Mouse (Mus musculus) cerebellum, postnatal 10 days (tissue): ENCODE data around the gene Snx10.
A peak's percentile ranks its signal among the peaks of the same experiment; 100 is the strongest.
"Not testable (repeated sequence)": the region's sequence is repeated elsewhere in the genome, so short reads cannot be mapped to it uniquely, and the experiment has no call there.

Experiments
- DNase-seq, 2 experiments: peaks; one replicate each; pipeline ENCODE4 v3.0.0; 2021; ENCODE audit warnings: mixed read lengths in 2 of 2

The Snx10 gene

DNA sequence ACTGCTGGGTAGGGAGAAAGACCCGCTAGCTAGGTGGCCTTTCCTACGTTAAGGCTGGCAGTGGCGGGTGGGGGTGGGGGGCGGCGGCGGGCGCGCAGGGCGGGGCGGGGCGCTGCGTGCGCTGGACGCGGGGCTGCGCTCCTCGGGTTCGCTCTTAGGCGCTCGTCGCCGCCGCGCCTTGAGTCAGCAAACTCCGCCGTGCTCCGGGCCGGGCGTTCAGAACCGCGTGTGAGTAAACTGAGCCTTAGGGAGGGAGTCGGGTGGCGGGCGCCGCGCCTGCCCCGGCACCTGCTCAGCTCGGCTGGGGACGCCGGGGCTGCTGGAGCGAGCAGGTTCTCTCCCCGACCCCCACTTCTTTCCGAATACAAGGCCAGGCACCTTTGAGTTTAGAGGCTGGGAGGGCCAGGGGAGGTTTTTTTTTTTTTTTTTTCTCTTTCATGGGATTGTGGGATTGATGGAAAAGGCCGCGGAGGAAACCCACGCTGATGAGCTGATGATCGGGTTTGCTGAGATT is at the start of gene Snx10:
TSS of gene Snx10 (plus strand) at position 95 of the 514 bp plus-strand sequence.
- DNase-seq: peak; percentile 70 to 74

DNA sequence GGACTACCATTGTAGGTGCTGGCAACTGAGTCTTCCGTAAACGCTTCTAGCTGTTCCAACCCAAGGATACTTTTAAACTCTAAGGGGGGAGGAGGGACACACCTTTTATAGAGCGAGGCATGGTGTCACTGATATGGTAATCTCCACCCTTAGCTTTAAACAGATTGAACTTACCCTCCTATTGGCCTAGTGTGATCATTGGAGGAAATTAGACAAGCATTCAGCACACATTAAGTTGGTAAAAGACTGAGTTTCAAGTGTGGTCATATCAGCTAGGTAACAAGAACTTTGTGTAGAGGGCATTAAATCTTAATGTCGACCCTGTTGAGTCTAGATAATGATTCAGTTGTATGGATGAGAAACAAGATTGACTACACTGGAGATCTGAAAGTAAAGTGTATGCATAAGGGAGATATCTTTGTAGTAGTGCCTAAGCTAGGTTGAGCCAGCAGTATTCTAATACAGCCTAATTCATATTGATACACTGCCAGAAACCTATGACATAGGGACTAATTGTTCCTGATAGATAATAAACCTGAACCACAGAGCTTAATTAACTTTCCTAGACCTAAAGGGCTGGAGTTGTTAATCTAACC is 44.5 kb upstream of the Snx10 start:
- DNase-seq: no peak

DNA sequence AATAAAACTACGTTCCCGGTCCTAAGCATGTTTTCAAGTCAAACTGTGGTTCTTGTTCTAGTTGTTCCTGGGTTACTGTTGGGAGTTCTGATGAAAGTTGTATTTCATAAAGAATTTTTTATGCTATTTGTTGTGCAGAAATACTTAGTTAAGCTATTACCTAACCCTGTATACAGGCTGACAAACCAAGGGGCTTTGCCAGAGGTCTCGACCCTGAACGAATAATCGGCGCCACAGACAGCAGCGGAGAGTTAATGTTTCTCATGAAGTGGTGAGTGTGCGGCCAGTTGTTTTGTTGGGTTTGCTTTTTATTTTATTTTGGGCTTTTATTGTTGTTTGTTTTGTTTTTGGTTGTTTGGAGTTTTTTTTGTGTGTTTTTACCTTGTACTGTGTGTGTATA is 42.2 kb upstream of the Snx10 start:
- no peak for DNase-seq

DNA sequence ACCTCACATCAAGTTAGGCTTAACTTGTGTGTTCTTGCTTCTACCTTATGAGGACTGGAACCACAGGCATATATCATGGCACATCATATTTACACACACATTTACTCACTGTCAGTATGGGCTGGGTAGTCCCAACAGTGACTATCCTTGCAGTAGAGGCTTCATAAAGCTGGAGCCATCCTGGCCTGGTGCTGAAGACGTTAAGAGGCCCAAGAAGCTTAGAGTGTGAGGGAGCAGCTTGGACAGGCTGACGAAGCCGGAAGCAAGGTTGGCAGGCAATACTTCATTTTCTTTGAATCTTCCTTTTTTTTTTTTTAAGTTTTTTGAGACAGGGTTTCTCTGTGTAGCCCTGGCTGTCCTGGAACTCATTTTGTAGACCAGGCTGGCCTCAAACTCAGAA is 39.8 kb upstream of the Snx10 start:
- DNase-seq: no peak

DNA sequence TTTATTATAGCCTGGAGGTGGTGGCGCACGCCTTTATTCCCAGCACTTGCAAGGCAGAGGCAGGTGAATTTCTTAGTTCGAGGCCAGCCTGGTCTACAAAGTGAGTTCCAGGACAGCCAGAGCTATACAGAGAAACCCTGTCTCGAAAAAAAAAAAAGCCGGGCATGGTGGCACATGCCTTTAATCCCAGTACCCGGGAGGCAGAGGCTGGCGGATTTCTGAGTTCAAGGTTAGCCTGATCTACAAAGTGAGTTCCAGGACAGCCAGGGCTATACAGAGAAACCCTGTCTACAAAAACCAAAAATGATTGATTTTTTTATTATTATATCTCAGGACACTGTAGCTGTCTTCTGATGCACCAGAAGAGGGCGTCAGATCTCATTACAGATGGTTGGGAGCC is 39.1 kb upstream of the Snx10 start:
- DNase-seq: not testable (repeated sequence)

DNA sequence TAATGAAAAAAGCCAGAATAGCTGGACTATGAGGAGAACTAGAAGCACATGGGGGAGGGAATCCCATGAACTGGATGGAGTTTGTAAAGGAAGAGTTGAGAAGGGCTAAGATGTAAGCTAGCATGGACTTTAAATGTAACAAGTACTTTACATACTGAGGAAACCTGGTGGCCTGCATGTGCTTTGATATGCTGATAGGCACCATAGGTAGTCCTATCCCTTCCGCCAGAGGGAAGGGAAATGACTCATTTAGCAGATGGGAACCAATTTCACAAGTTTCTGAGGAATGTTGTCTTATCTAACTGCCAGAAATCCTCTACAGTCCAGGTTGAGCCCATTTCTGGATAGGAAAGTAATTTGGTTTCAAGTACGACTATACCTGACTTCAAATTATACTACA is 38.1 kb upstream of the Snx10 start:
- DNase-seq: no peak

DNA sequence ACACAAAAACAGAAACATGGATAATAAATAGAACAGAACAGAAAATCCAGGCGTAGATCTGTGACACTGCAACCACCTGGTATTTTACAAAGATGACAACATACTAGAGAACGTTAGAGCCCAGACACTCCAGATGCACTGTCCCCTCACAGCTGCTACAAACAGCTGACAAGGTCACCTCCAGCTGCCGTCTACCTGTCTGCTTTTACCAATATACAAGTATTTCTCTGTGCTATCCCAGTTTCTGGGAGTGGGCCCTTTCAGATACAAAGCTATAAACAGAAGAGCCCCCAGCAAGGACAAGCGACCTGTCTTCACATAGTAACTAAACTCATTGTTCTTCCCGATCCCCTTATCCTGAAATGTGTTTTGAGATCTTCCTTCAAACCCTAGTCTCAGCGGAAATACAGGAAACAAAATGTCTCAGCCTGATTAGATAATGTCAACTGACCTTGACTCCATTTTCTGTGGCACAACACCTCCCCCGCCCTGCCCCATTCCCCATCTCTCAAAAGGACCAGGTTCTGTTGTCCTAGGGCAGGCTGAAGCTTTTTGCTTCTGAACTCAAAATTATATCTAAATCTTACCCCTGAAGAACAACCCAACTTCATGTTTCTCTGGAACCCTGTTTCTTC is 37.5 kb upstream of the Snx10 start:
- no peak for DNase-seq

DNA sequence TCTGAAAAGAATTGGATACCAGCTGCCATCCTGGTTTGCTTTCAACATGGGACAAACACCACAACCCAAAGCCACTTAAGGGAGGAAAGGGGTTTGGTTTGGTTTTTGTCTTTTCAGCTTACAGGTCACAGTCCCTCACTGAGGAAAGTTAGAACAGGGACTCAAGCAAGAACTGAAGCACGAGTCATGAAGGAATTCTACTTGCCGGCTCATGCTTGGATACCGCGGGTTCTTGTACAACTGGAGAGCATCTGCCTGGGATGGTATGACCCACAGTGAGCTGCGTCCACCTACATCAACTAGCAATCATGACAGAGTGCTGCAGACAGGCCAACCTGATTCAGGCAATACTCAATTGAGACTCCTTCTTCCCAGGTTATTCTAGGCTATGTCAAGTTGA is 37.0 kb upstream of the Snx10 start:
- DNase-seq: no peak

DNA sequence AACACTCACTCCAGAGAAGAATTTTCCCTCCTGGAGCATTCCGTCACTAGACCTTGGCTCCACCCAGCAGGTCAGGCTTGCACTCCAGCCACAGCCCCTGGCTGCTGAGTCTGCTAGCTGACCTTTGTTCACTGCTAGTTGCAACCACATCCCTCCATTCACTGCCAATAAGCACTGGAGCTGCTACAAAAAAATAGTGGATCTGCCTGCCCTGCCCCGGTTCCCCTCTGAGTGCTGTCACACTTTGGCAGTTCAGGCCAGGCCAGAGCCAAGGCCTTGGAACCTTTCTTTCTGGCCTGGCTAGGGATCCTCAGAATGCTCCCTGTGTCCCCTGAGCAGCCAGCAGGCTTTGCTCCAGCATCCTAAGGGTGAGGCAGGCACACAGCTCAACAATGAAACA is 33.9 kb upstream of the Snx10 start:
- DNase-seq: peak; percentile 68 to 81

DNA sequence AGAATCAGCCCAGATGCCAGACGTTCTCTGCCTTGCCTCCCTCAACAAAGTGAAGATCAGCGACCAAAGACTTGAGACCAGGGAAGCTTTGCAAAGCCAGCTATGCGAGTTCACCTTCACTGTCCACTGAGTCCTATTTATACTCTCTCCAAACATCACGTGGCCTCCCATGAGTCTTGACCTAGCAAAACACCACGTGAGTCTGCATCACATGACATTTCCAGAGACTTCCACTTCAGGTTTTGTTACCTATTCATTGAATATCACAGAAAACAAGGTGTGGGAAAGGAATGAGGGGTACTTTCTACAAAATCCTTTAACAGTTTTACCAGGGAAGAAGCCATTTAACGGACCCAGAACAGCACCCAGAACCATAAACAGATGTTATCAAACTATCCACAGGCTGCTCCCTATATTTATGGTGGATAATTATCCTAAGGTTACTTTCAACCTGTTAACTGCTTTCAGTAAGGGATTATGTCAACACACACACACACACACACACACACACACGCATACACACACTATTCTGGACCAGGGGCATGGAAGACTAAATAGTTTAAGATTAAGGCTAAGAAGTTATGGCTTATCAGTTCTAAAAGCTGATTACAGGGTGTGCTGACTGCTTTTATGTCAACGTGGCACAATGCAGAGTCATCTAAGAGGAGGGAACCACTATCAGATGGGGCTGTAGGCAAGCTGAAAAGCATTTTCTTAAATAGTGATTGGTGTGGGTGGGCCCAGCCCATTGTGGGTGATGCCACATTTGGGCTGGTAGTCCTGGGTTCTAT is 26.2 kb upstream of the Snx10 start:
- no peak for DNase-seq

DNA sequence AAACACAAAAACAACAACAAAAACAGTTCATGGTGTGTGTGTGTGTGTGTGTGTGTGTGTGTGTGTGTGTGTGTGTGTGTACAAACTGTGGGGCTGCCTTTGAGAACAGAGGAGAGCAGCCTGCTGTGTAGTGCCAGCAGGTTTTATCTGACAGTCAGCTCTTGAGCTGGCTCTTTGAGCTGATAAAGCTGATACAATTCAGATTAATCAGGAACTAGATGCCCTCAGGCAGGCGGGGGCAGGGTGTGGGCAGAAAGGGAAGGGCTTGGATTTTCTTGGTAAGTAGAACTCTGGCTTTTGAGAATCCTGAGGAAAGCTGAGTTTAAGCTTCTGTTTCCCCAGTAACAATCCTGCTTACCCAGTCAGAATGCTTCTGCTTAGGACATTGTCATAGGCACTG is 18.0 kb upstream of the Snx10 start:
- no peak for DNase-seq

DNA sequence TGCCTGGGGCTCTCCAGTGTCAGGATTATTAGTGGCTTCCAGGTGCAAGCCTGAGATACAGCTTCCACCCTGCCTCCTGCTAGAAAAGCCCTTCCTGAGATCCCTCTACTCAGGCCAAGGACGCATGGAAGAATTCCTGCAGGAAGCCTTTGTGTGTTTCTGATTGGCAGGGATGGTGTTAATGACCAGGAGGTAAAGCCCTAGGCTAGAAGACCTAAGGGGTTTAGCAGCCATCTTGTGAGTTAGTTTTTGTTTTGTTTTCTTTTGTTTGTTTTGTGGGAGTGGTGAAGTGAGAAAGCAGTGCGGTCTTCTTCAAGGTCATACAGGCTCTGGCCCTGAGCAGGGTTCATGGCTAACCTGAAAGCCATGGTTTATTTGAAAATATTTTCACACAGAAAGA is 16.1 kb upstream of the Snx10 start:
- no peak for DNase-seq

DNA sequence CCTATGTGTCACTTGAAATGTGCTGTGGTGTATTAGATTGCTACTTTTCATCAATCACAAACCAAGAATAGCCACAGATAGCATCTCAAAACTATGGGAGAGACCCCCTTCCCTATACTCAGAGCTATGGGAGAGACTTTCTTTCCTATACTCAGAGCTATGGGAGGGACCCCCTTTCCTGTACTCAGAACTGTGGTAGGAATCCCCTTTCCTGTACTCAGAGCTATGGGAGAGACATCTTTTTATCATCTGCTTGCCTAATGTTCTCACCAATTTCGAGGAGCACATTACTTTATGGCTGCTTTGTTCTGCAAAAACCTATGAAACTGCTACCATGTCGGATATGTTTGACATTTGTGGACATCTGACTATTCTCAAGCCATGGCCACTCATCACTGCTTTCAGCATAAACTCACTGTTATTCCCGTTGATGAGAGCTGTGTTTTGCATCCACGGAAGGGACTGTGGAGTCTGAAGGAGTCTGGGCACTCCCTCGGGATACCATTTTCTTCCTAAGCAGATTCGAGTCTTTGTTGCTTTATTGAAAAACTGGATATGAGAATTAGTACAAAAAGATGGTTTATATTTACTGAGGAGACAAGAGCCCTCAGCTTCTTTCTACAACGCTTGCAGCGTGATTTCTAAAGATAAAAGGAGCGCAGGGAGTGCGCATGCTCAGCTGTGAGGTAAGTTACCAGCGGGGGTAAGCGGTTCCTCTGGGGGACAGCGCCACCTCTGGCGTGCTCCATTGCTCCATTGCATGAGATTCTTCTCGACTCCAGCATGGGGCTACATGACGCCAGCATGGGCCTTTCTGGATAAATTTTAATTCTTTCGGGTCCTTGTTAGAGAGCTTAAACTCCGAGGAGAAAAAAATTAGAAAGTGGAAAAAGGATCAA is 14.7 kb upstream of the Snx10 start:
- peak; percentile 84 to 86 for DNase-seq

DNA sequence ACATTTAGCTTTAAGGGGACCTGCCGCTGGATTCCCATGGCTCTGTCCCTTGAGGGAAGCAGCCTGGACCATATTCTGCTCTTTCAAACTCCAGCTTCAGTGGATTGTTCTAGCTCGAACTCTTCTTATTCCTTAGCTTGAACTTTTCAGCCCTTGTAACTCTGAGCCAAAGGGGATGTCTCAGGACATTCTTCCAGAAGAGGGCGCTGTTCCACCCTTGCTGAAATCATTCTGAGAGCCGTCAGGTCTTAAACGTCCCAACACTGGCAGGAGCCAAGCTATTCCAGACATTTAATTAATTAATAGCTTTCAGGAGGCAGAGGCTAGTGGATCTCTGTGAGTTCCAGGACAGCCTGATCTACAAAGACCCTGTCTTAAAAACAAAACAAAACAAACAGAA is 13.6 kb upstream of the Snx10 start:
- peak; percentile 65 to 78 for DNase-seq

DNA sequence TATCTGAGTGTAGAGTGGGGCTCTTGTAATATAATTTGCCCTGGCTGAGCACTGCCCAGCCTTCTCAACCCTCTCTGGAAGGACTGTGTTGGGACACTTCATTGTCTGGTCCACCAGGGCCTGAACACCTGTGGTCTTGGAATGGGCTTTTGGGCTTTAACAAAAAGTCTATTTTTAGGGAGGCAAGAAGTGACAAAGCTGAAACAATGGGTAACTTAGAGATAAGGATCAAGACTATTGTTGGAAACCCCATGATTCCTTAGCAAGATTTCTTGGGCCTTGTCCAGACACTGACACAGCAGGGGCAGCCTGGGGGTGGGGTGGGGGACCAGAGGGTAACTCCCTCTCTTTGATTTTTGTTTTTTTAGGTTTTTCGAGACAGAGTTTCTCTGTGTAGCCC is 12.8 kb upstream of the Snx10 start:
- no peak for DNase-seq

DNA sequence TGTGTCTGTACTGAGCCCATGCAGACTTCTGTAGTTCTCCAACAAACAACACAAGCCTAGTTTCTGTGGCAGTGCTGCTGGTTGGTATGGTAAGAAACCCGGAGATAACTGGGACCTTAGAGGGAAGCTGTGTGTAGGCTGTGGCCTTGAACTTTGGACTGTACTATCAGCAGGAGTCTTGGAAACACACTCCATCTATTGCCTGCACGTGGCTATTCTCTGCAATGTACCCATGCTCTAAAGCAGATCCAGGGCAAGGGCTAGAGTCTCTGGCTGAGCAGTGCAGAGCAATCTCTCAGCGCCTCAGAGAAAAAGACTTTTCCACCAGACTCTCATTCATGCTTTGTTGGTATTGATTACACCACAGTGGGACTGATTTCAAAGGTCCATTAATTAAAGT is 10.0 kb upstream of the Snx10 start:
- DNase-seq: no peak

DNA sequence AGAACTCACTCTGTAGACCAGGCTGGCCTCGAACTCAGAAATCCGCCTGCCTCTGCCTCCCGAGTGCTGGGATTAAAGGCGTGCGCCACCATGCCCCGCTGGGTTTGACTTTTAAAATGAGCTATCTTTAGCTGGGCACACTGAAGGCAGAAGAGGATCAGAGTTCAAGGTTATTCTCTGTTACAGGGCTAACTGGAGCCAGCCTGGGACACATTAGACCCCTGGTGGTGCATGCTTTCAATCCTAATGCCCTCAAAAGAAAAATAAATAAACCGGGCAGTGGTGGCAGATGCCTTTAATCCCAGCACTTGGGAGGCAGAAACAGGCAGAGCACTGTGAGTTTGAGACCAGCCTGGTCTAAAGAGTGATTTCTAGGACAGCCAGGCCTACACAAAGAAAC is 8.8 kb upstream of the Snx10 start:
- no peak for DNase-seq

DNA sequence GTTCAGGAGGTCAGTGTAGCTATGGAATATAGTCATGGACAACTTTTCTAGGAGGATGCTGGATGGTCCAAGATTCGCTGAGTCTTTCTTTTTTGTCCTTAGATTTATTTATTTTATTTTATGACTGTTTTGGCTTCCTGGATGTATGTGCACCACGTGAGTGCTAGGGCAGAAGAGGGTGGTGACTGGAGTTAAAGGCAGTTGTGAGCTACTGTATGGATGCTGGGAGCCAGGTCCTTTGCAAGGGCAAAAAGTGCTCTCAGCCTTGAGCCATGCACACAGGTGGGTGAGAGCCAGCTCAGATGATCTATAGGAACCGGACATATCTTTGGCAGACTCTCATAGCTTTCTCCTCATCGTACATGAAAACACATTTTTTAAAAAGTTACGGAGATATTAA is 391 bp upstream of the Snx10 start:
- peak in 1 of 2 experiments; percentile 25 for DNase-seq

DNA sequence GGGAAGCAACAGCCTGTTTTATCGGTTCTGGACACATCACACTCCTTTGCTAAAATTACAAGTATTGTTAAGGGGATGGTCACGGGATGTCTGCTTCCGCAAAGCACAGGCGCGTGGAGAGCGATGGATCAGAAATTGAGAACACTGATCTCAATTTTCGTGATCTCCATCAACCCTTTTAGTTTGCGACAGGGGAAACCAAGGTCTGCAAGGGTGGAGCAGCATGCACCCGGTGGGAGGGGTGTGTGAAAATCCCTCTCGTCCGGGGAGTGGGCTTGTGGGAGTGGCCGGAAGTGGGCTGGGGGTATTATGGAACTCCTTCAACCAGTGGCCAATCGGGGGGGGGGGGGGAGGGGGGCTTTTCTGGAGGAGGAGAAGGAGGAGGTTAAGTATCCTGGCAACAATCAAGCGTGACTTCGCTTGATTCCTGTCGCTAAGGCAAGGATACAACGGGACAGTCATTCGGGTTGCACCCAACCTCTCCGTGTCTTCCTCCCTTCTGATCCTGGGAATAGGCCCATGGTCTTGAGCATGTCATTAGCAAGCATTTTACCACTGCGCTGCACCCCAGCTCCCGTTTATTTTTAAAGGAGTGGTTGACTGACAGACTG is 725 bp downstream of the Snx10 start:
- peak; percentile 65 to 75 for DNase-seq

DNA sequence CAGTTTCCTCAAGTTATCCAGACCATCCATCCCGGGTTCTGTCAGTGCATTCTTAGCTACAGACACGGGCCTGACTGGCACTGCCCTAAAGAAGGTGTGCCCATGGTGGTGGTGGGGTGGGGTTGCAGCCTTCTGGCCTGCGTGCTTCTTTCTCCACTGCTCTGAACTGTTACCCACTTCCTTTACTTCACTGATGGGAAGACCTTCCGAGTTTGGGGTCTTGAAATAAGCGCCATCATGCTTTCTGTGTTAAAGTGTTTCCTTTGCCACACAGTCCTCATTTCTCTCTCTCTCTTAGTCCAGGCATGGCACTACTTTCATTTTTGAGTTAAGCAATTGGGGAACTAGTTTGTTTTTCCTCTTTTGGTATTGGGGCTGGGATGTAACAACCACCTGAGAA is 1.3 kb downstream of the Snx10 start:
- peak; percentile 18 to 38 for DNase-seq

DNA sequence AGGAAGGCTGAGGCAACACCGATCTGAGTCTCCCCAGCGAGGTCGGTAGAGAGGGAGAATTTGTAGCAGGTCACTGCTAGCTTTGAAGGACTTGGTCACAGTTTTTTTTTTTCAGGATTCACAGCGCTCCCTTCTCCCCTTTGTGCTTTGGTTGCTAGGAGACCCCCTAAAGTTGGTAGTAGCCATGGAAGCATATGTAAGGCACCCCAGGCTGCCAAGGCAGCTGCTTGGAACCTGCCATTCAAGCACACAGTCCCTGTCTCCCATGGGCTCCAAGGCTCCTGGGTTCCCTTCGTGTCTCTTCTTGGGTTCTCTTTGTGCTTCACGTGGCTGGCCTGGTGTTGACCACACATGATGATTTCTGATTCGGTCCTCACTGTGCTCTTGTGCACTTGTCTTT is 5.8 kb downstream of the Snx10 start:
- no peak for DNase-seq

DNA sequence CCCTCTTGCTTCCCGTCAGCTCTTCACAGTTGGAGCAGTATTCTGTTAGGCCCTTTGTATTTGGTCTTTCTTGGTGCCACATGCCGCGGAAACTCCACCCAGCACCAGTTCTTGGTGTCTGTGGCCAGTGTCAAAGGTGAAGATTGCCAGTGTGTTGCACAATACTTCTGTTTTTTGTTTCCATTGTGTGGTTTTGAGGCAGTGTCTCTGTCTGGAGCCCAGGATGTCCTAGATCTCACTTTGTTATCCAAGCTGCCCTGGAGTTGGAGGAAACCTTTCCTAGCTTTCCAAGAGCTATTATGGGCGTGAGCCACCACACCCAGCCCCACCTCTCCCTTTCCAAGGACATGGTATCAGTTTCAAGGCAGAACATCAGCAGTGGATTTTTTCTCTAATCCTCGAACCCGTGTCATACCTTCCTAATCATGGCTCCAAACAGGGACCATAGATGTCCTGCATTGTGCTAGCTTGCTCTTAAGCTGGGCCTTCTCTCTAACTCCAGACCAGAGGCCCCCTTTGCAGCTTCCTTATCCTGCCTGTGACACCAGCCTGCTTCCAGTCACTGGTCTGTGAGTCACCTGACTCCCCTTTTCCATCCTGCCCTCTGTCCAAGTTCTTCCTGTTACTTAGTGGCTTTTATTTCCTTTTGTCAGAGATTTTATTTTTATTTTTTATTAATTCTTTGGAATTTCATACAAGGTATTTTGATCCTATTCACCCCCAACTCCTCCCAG is 9.9 kb downstream of the Snx10 start:
- DNase-seq: no peak
